ENCODE assay signal across 22 mouse cellular contexts in the genomic region with DNA sequence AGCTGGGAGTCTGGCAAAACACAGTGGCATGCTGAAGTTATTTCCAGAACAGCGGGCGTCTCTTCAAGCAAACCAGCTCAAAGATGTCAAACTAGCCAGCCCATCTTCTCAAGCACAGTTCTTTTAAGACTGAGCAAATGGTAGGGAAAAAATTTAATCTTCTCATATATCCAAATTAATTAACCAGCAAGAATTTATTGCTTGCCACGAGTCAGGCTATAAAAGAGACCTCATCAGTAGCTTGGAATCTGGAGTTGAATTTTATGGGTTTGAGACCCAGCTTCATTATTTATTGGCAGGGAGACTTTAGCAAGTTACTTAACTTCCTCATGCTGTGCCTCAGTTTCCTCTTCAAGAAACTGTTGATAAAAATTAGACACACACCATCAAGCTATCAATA.
DNase-seq lines count a peak whose midpoint lies in the region; ATAC-seq and TF ChIP-seq lines count a peak whose summit lies in the region.
"Had no signal": no experiment of that assay in that cellular context is flagged by ENCODE, and none has a peak within 500 bp of the region (broad histone marks: within the 10 kb centered on the region; RNA-seq: fewer than 3 reads in every experiment).

No protein-coding gene starts in this region.

- no peak for TF ChIP-seq CTCF in kidney, postnatal 0 days (IDR thresholded peaks at IDR 0.05; ENCODE audit: low read depth)
- TF ChIP-seq CTCF in gastrocnemius, adult 2 months (IDR thresholded peaks at IDR 0.05) = no peak

- H3K9ac ChIP-seq in kidney, postnatal 0 days (ENCODE audit: low read depth, low read length) = no peak overlapping the region
- H3K9ac ChIP-seq: embryonic facial prominence, embryonic 12.5 days; forebrain, embryonic 13.5 days; forebrain, embryonic 15.5 days; forebrain, postnatal 0 days had no signal

- H3K4me2 ChIP-seq in kidney, postnatal 0 days (ENCODE audit: low read length) = no peak overlapping the region
- H3K4me2 ChIP-seq: embryonic facial prominence, embryonic 12.5 days; forebrain, embryonic 13.5 days; forebrain, embryonic 15.5 days had no signal

- H3K27me3 ChIP-seq in kidney, postnatal 0 days (ENCODE audit: insufficient read depth, low read length) = no peaks in the 10 kb centered on the region
- H3K27me3 ChIP-seq: CH12.LX; embryonic facial prominence, embryonic 12.5 days; forebrain, embryonic 13.5 days; forebrain, embryonic 15.5 days had no signal

- WGBS in kidney, postnatal 0 days = 29% methylated on average over 3 of the region's 3 CpGs

- ATAC-seq in kidney, postnatal 0 days (replicated peaks; ENCODE audit: low FRiP score, low read depth) = no peak
- ATAC-seq: CD4-positive, CD25-positive, alpha-beta regulatory T cell, adult 4 months; forebrain, embryonic 13.5 days; forebrain, embryonic 15.5 days; forebrain, postnatal 0 days had no signal

- H3K4me3 ChIP-seq in kidney, postnatal 0 days (replicated peaks; ENCODE audit: low read depth, low read length) = no peak overlapping the region
- H3K4me3 ChIP-seq in gastrocnemius, adult 2 months = no peak overlapping the region
- H3K4me3 ChIP-seq: embryonic facial prominence, embryonic 10.5 days; embryonic facial prominence, embryonic 12.5 days; forebrain, embryonic 13.5 days; forebrain, embryonic 15.5 days had no signal

- intact Hi-C loops in gastrocnemius, adult 2 months (cut with DNase I) = no loop called here

- no peak overlapping the region for H3K27ac ChIP-seq in kidney, postnatal 0 days
- no peak overlapping the region for H3K27ac ChIP-seq in gastrocnemius, adult 2 months
- H3K27ac ChIP-seq: embryonic facial prominence, embryonic 10.5 days; embryonic facial prominence, embryonic 12.5 days; forebrain, embryonic 13.5 days; forebrain, embryonic 15.5 days had no signal

- H3K4me1 ChIP-seq in kidney, postnatal 0 days (replicated peaks; ENCODE audit: insufficient read depth, low read length) = no peaks in the 10 kb centered on the region
- H3K4me1 ChIP-seq: embryonic facial prominence, embryonic 10.5 days; embryonic facial prominence, embryonic 12.5 days; forebrain, embryonic 13.5 days; forebrain, embryonic 15.5 days had no signal

- no peaks in the 10 kb centered on the region for H3K36me3 ChIP-seq in kidney, postnatal 0 days (ENCODE audit: insufficient read depth, low read length)
- H3K36me3 ChIP-seq: embryonic facial prominence, embryonic 10.5 days; embryonic facial prominence, embryonic 12.5 days; forebrain, embryonic 15.5 days; G1E had no signal

- H3K9me3 ChIP-seq in kidney, postnatal 0 days (replicated peaks; ENCODE audit: low read length) = no peaks in the 10 kb centered on the region
- H3K9me3 ChIP-seq: embryonic facial prominence, embryonic 10.5 days; embryonic facial prominence, embryonic 12.5 days; forebrain, embryonic 13.5 days; forebrain, embryonic 15.5 days had no signal

- peak; percentile 72 for DNase-seq in kidney, postnatal 0 days (ENCODE audit: low spot score)
- DNase-seq in kidney, adult 8-10 months = no peak
- peak; percentile 12 for DNase-seq in Muller cell, postnatal 12 days (ENCODE audit: inconsistent ontology term)
- peak; percentile 6 for DNase-seq in telencephalon, adult 2 months (ENCODE audit: low read depth, low spot score)
- DNase-seq in gastrocnemius, adult 2 months = no peak
- DNase-seq: adrenal gland, adult 2 months; adrenal gland, postnatal 10 days; adrenal gland, postnatal 25 days; B cell, adult 2 months; cerebellum, adult 11-12 months; cerebellum, adult 2 months; cerebellum, adult 9-10 months; cerebellum, postnatal 10 days; cerebellum, postnatal 25 days; forebrain, postnatal 0 days had no signal

Comparison
In these comparisons a context has a peak if more than half of its experiments do, and no peak if none do; other contexts are left out.
1. DNase-seq: peak in kidney, postnatal 0 days (single experiment), Muller cell, postnatal 12 days (single experiment) and telencephalon, adult 2 months (single experiment); none in kidney, adult 8-10 months (0 of 2) and gastrocnemius, adult 2 months (single experiment).